ENCODE assay signal across 9 mouse cellular contexts in genomic region chr4:98722454-98722853, GRCm38 (mm10). TPM values are rescaled to one million over a fixed set of nuclear protein-coding genes. Genes with fewer than 3 reads are reported as not detected.
DNase-seq lines count a peak whose midpoint lies in the region; ATAC-seq and TF ChIP-seq lines count a peak whose summit lies in the region.
"Had no signal": no experiment of that assay in that cellular context is flagged by ENCODE, and none has a peak within 500 bp of the region (broad histone marks: within the 10 kb centered on the region; RNA-seq: fewer than 3 reads in every experiment).

No protein-coding gene starts in this region.

- H3K27me3 ChIP-seq in hindbrain, embryonic 11.5 days (ENCODE audit: control insufficient read depth, insufficient read depth, low read length), result peaks cover 13% of the 10 kb centered on the region
- H3K27me3 ChIP-seq in hindbrain, embryonic 13.5 days, result peaks cover 25% of the 10 kb centered on the region
- no peaks in the 10 kb centered on the region for H3K27me3 ChIP-seq in hindbrain, postnatal 0 days (ENCODE audit: insufficient read depth, low read length)
- H3K27me3 ChIP-seq in midbrain, embryonic 14.5 days (ENCODE audit: control insufficient read depth, insufficient read depth, low read length), result peaks cover 16% of the 10 kb centered on the region
- H3K27me3 ChIP-seq in splenic B cell, adult 2 months (ENCODE audit: control insufficient read depth, insufficient read depth, low read length, poor library complexity, severe bottlenecking), result peaks cover 2% of the 10 kb centered on the region

- intact Hi-C loops in left cerebral cortex, postnatal 10 days (cut with DNase I), result no loop called here

- no peak for TF ChIP-seq POLR2A in bone marrow macrophage, adult 2 months (IDR thresholded peaks at IDR 0.05; ENCODE audit: borderline replicate concordance, low read depth, low read length)
- no peak for TF ChIP-seq POLR2A in embryonic fibroblast, embryonic 13.5 days (IDR thresholded peaks at IDR 0.05; ENCODE audit: low read depth, low read length)

- ATAC-seq in hindbrain, embryonic 11.5 days (ENCODE audit: low FRiP score), result peak; percentile 56
- no peak; the same call in 1 of the 2 replicates for ATAC-seq in hindbrain, embryonic 13.5 days (ENCODE audit: low FRiP score)
- peak; percentile 36; the same call in 1 of the 2 replicates for ATAC-seq in hindbrain, postnatal 0 days
- ATAC-seq in midbrain, embryonic 14.5 days (ENCODE audit: low FRiP score, low TSS enrichment), result no peak

- H3K4me3 ChIP-seq in hindbrain, embryonic 11.5 days (ENCODE audit: low read depth, low read length), result no peak overlapping the region
- no peak overlapping the region for H3K4me3 ChIP-seq in hindbrain, embryonic 13.5 days
- no peak overlapping the region for H3K4me3 ChIP-seq in bone marrow macrophage, adult 2 months (ENCODE audit: insufficient read depth, low read length)
- H3K4me3 ChIP-seq in embryonic fibroblast, embryonic 13.5 days (ENCODE audit: insufficient read depth, low read length), result no peak overlapping the region
- H3K4me3 ChIP-seq in hindbrain, postnatal 0 days (ENCODE audit: low read length), result no peak overlapping the region
- no peak overlapping the region for H3K4me3 ChIP-seq in midbrain, embryonic 14.5 days (replicated peaks; ENCODE audit: low read depth, low read length)
- H3K4me3 ChIP-seq: limb, embryonic 15.5 days had no signal

- no peak overlapping the region for H3K27ac ChIP-seq in hindbrain, embryonic 11.5 days (ENCODE audit: low read depth, low read length)
- no peak overlapping the region for H3K27ac ChIP-seq in hindbrain, embryonic 13.5 days
- no peak overlapping the region for H3K27ac ChIP-seq in bone marrow macrophage, adult 2 months (ENCODE audit: insufficient read depth, low read depth, low read length)
- no peak overlapping the region for H3K27ac ChIP-seq in embryonic fibroblast, embryonic 13.5 days (ENCODE audit: insufficient read depth, low read length)
- H3K27ac ChIP-seq in hindbrain, postnatal 0 days, result no peak overlapping the region
- H3K27ac ChIP-seq in midbrain, embryonic 14.5 days (replicated peaks; ENCODE audit: low read depth, low read length), result no peak overlapping the region
- H3K27ac ChIP-seq: limb, embryonic 15.5 days had no signal

- DNase-seq in hindbrain, embryonic 11.5 days (ENCODE audit: low spot score), result peak; percentile 88
- DNase-seq in hindbrain, postnatal 0 days (ENCODE audit: low spot score), result peak; percentile 82
- DNase-seq in left cerebral cortex, postnatal 10 days (ENCODE audit: extremely low spot score in 1 of 2, low spot score in 2 of 2), result peak; percentile 27 to 60
- DNase-seq in midbrain, embryonic 14.5 days, result peak; percentile 85
- peak; percentile 66 for DNase-seq in splenic B cell, adult 2 months (ENCODE audit: low read depth, low spot score)

- peak; percentile 45; the same call in 1 of the 2 replicates for TF ChIP-seq CTCF in bone marrow macrophage, adult 2 months (IDR thresholded peaks at IDR 0.05; ENCODE audit: low read depth, low read length)
- peak; percentile 67; the same call in 1 of the 2 replicates for TF ChIP-seq CTCF in embryonic fibroblast, embryonic 13.5 days (IDR thresholded peaks at IDR 0.05; ENCODE audit: borderline replicate concordance, insufficient read depth, low read length)
- peak; percentile 86 for TF ChIP-seq CTCF in hindbrain, postnatal 0 days (IDR thresholded peaks at IDR 0.05; ENCODE audit: low read depth)

- 11% methylated on average over 8 of the region's 8 CpGs for WGBS in hindbrain, embryonic 11.5 days
- WGBS in hindbrain, embryonic 13.5 days, result 14% methylated on average over 8 of the region's 8 CpGs
- WGBS in hindbrain, postnatal 0 days, result 12% methylated on average over 8 of the region's 8 CpGs
- WGBS in midbrain, embryonic 14.5 days, result 15% methylated on average over 8 of the region's 8 CpGs

- H3K9ac ChIP-seq in hindbrain, embryonic 11.5 days (ENCODE audit: low read depth, low read length), result no peak overlapping the region
- H3K9ac ChIP-seq in hindbrain, embryonic 13.5 days, result no peak overlapping the region
- H3K9ac ChIP-seq in hindbrain, postnatal 0 days (replicated peaks; ENCODE audit: low read length), result no peak overlapping the region
- no peak overlapping the region for H3K9ac ChIP-seq in midbrain, embryonic 14.5 days (replicated peaks; ENCODE audit: low read length)
- H3K9ac ChIP-seq: limb, embryonic 15.5 days had no signal

- H3K36me3 ChIP-seq in hindbrain, embryonic 11.5 days (ENCODE audit: control insufficient read depth, insufficient read depth, low read length), result no peaks in the 10 kb centered on the region
- H3K36me3 ChIP-seq in hindbrain, embryonic 13.5 days, result no peaks in the 10 kb centered on the region
- H3K36me3 ChIP-seq in hindbrain, postnatal 0 days (ENCODE audit: insufficient read depth, low read length), result no peaks in the 10 kb centered on the region
- no peaks in the 10 kb centered on the region for H3K36me3 ChIP-seq in midbrain, embryonic 14.5 days (ENCODE audit: control insufficient read depth, insufficient read depth, low read length)
- H3K36me3 ChIP-seq in splenic B cell, adult 2 months (ENCODE audit: control insufficient read depth, insufficient read depth, low read length, poor library complexity, severe bottlenecking), result no peaks in the 10 kb centered on the region
- H3K36me3 ChIP-seq: limb, embryonic 15.5 days had no signal

- peaks cover 6% of the 10 kb centered on the region; the same call in 1 of the 2 replicates for H3K4me1 ChIP-seq in hindbrain, embryonic 11.5 days (replicated peaks; ENCODE audit: control insufficient read depth, insufficient read depth, low read length)
- H3K4me1 ChIP-seq in hindbrain, embryonic 13.5 days (replicated peaks), result peaks cover 13% of the 10 kb centered on the region
- no peaks in the 10 kb centered on the region for H3K4me1 ChIP-seq in bone marrow macrophage, adult 2 months (ENCODE audit: control insufficient read depth, insufficient read depth, low read length)
- H3K4me1 ChIP-seq in embryonic fibroblast, embryonic 13.5 days (ENCODE audit: control insufficient read depth, insufficient read depth, low read length), result no peaks in the 10 kb centered on the region
- no peaks in the 10 kb centered on the region for H3K4me1 ChIP-seq in hindbrain, postnatal 0 days (ENCODE audit: insufficient read depth, low read length)
- peaks cover 10% of the 10 kb centered on the region; the same call in 1 of the 2 replicates for H3K4me1 ChIP-seq in midbrain, embryonic 14.5 days (ENCODE audit: control insufficient read depth, insufficient read depth, low read length)

- no peaks in the 10 kb centered on the region for H3K9me3 ChIP-seq in hindbrain, embryonic 11.5 days (ENCODE audit: control insufficient read depth, low read length)
- no peaks in the 10 kb centered on the region for H3K9me3 ChIP-seq in hindbrain, embryonic 13.5 days
- no peaks in the 10 kb centered on the region for H3K9me3 ChIP-seq in hindbrain, postnatal 0 days (ENCODE audit: low read length)
- H3K9me3 ChIP-seq in midbrain, embryonic 14.5 days (ENCODE audit: control insufficient read depth, low read length), result no peaks in the 10 kb centered on the region
- H3K9me3 ChIP-seq: limb, embryonic 15.5 days had no signal

- no peak overlapping the region for H3K4me2 ChIP-seq in hindbrain, embryonic 11.5 days (replicated peaks; ENCODE audit: low read depth, low read length)
- no peak overlapping the region for H3K4me2 ChIP-seq in hindbrain, embryonic 13.5 days
- H3K4me2 ChIP-seq in hindbrain, postnatal 0 days (ENCODE audit: low read depth, low read length), result no peak overlapping the region
- no peak overlapping the region for H3K4me2 ChIP-seq in midbrain, embryonic 14.5 days (ENCODE audit: low read length)
- H3K4me2 ChIP-seq: limb, embryonic 15.5 days had no signal

RNA-seq across cellular contexts. Expression of gene L1td1, which starts 4.1 kb away (rescaled TPM):
- polyA plus RNA-seq in hindbrain, embryonic 11.5 days (2014; fragmentation: Nextera tagmentation; extraction: Ambion mirVana), result 0.68 TPM in 1 of 2 replicates, not detected in the other
- 0.08 and 0.14 TPM in 2 replicates for polyA plus RNA-seq in hindbrain, embryonic 13.5 days (2015; fragmentation: Nextera tagmentation; extraction: Ambion mirVana)
- not detected in 2 replicates for polyA plus RNA-seq in bone marrow macrophage, adult 2 months (2012; ENCODE audit: insufficient read depth, insufficient read length, missing spikeins)
- not detected in 2 replicates for polyA plus RNA-seq in embryonic fibroblast, embryonic 13.5 days (2011; ENCODE audit: insufficient read length, low read depth, missing spikeins)
- 1.0 TPM in 1 of 2 replicates, not detected in the other for total RNA-seq in hindbrain, postnatal 0 days (2014; rRNA removed)
- 0.15 and 0.19 TPM in 2 replicates for polyA plus RNA-seq in hindbrain, postnatal 0 days (2015; fragmentation: Nextera tagmentation; extraction: Ambion mirVana)
- not detected for total RNA-seq in left cerebral cortex, postnatal 10 days (2021)
- polyA plus RNA-seq in midbrain, embryonic 14.5 days (2014; fragmentation: Nextera tagmentation; extraction: Ambion mirVana), result 0.07 TPM in 1 of 2 replicates, not detected in the other

Comparison
In these comparisons a context has a peak if more than half of its experiments do, and no peak if none do; other contexts are left out.
1. ATAC-seq: peak in hindbrain, embryonic 11.5 days (single experiment) and hindbrain, postnatal 0 days (single experiment); none in hindbrain, embryonic 13.5 days (single experiment) and midbrain, embryonic 14.5 days (single experiment).
2. Peak in every context shown above with its lines, with median percentiles within 50 percentile points of each other: DNase-seq and CTCF ChIP-seq.